Mouse (Mus musculus) heart, embryonic 13.5 days (tissue): ENCODE measurements around the gene Ccser1. TPM values are rescaled to one million over a fixed set of nuclear protein-coding genes. Genes with fewer than 3 reads are reported as not detected.

Source experiments
- ATAC-seq: fragments of 200-750 bp; cut with Nextera tagmentation; 2 replicates; pipeline ENCODE4 v1.8.0; 2017; ENCODE audit warnings: moderate TSS enrichment; ENCODE audit not compliant: insufficient number of reproducible peaks, low FRiP score, low TSS enrichment; ENCODE audit errors: extremely low read depth
- H3K27ac ChIP-seq: fragments of 300-500 bp; sonication (generic); replicated peaks from 2 replicates; pipeline ENCODE4 v1.5.1; 2015; ENCODE audit warnings: moderate library complexity, mild to moderate bottlenecking, inconsistent platforms
- H3K27me3 ChIP-seq: fragments of 300-500 bp; sonication (generic); replicated peaks from 2 replicates; pipeline ENCODE4 v1.6.1; 2015; ENCODE audit warnings: mild to moderate bottlenecking, inconsistent platforms
- H3K36me3 ChIP-seq: fragments of 300-500 bp; sonication (generic); 2 replicates; pipeline ENCODE4 v1.6.1; 2015; ENCODE audit warnings: mild to moderate bottlenecking, inconsistent platforms
- H3K4me1 ChIP-seq: fragments of 300-500 bp; sonication (generic); 2 replicates; pipeline ENCODE4 v1.6.1; 2015; ENCODE audit warnings: inconsistent platforms
- H3K4me2 ChIP-seq: fragments of 300-500 bp; sonication (generic); 2 replicates; pipeline ENCODE4 v1.6.1; 2015; ENCODE audit warnings: inconsistent platforms, mild to moderate bottlenecking, moderate library complexity
- H3K4me3 ChIP-seq: fragments of 300-500 bp; sonication (generic); 2 replicates; pipeline ENCODE4 v1.5.1; 2015; ENCODE audit warnings: moderate library complexity, mild to moderate bottlenecking, inconsistent platforms
- H3K9ac ChIP-seq: fragments of 300-500 bp; sonication (generic); 2 replicates; pipeline ENCODE4 v1.6.1; 2015; ENCODE audit warnings: inconsistent platforms, mild to moderate bottlenecking, moderate library complexity
- H3K9me3 ChIP-seq: fragments of 300-500 bp; sonication (generic); 2 replicates; pipeline ENCODE4 v1.6.1; 2016; ENCODE audit warnings: inconsistent platforms
- WGBS: fragments of 180-500 bp; shearing (Covaris S2); methylation state at CpG from one replicate; pipeline ENCODE4 v1.1.7; 2015; ENCODE audit warnings: mixed read lengths; 5-methylcytosine and 5-hydroxymethylcytosine counted together
- polyA plus RNA-seq: library from polyadenylated mRNA; unstranded; fragments of >200 nt; fragmentation: Nextera tagmentation; extraction: Ambion mirVana; gene quantifications from 2 replicates; pipeline ENCODE4 v1.2.1, GENCODE M21; 2015

The Ccser1 gene
- polyA plus RNA-seq, 1 experiment from 2014 or later = 1.2 TPM

DNA sequence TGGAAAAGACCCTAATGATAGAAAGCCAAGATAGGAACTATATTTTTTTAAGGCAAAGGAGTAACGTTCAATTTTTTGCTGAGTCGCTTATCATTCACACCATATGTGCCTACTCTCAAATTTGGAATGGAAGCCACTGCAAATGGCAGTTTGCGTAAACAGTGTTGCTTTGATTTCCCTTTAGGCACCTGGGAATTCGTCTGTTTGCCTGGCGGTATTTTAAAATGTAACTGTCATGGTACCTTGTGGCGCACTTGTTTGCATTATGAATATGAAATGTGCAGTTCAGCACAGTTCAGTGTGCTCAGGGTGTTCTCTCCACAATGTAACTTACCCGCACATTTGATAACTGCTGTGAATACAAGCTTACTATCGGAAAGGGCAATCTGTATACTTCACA lies 387.8 kb downstream of the Ccser1 start:
- no peak overlapping the region for H3K9ac ChIP-seq
- ATAC-seq = no peak
- H3K4me3 ChIP-seq = no peak overlapping the region
- H3K27me3 ChIP-seq = no peaks in the 10 kb centered on the region
- H3K27ac ChIP-seq = no peak overlapping the region
- no peak overlapping the region for H3K4me2 ChIP-seq
- H3K9me3 ChIP-seq = no peaks in the 10 kb centered on the region
- WGBS = 78% methylated on average over 8 of the region's 8 CpGs
- no peaks in the 10 kb centered on the region for H3K4me1 ChIP-seq
- no peaks in the 10 kb centered on the region for H3K36me3 ChIP-seq

DNA sequence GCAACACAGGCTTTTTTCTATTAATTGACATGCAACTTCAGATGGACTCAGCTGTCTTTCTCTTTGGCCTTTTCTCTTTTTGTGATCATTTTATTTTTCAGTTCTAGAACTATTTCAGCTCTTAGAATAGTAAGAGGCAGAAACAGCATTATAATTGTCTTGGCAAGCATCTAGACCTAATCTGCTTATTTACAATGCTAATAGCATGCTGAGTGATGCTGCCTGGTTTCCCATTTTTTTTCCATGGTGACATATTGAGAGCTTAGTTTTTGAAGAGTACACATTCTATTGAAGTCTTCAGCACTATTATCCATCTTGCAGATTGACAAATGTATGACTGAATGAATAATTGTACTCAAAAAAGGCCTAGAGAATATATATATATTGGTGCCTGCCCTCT lies 401.6 kb downstream of the Ccser1 start:
- Histone ChIP-seq H3K27ac (no peak overlapping the region), H3K4me3 (no peak overlapping the region), H3K4me1 (no peaks in the 10 kb centered on the region), H3K4me2 (no peak overlapping the region), H3K9me3 (no peaks in the 10 kb centered on the region), H3K9ac (no peak overlapping the region), H3K36me3 (no peaks in the 10 kb centered on the region), H3K27me3 (no peaks in the 10 kb centered on the region)
- ATAC-seq = no peak

- no peaks in the 10 kb centered on the region for H3K36me3 ChIP-seq
These were observed 408.9 kb downstream of the Ccser1 start for GRCm38 (mm10) chr6:61588999-61589398.

DNA sequence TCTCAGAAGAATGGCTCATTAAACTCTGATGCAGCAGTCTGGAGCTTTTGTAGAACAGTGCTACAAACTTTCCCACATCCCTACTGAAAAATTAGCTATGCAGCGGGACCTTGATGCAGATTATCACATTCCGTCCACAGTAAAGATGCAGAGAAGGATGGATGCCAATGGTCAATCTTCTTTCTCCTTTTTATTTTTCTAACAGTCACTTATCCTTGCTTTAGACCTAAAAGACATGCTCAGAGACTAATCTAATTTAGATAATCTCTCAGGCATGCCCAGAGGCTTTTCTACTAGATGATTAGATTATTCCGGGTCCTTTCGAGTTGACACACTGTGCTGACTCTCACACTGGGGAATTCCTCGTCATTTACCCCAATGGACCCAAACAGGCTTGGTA lies 421.8 kb downstream of the Ccser1 start:
- Histone ChIP-seq H3K9ac (no peak overlapping the region), H3K9me3 (no peaks in the 10 kb centered on the region), H3K27ac (no peak overlapping the region), H3K4me2 (no peak overlapping the region), H3K27me3 (no peaks in the 10 kb centered on the region), H3K4me3 (no peak overlapping the region), H3K36me3 (no peaks in the 10 kb centered on the region), H3K4me1 (no peaks in the 10 kb centered on the region)
- 81% methylated on average over 5 of the region's 5 CpGs for WGBS
- ATAC-seq = no peak

More at GRCm38 (mm10) chr6:61588999-61589398, 408.9 kb downstream of the Ccser1 start:
- ATAC-seq = no peak
- 64% methylated on average over 2 of the region's 2 CpGs for WGBS
- no peak overlapping the region for H3K27ac ChIP-seq
- H3K4me1 ChIP-seq = no peaks in the 10 kb centered on the region
- no peaks in the 10 kb centered on the region for H3K27me3 ChIP-seq
- no peaks in the 10 kb centered on the region for H3K9me3 ChIP-seq
- no peak overlapping the region for H3K4me3 ChIP-seq
- no peak overlapping the region for H3K9ac ChIP-seq
- H3K4me2 ChIP-seq = no peak overlapping the region

- ATAC-seq = no peak
- Histone ChIP-seq H3K27me3 (no peaks in the 10 kb centered on the region), H3K4me1 (no peaks in the 10 kb centered on the region), H3K4me3 (no peak overlapping the region), H3K27ac (no peak overlapping the region), H3K9me3 (no peaks in the 10 kb centered on the region), H3K36me3 (no peaks in the 10 kb centered on the region), H3K9ac (no peak overlapping the region), H3K4me2 (no peak overlapping the region)
- 81% methylated on average over 4 of the region's 4 CpGs for WGBS
These were observed 434.8 kb downstream of the Ccser1 start for GRCm38 (mm10) chr6:61614920-61615319.

- 59% methylated on average over 3 of the region's 3 CpGs for WGBS
- Histone ChIP-seq H3K9me3 (no peaks in the 10 kb centered on the region), H3K9ac (no peak overlapping the region), H3K4me2 (no peak overlapping the region), H3K4me1 (no peaks in the 10 kb centered on the region), H3K27ac (no peak overlapping the region), H3K27me3 (no peaks in the 10 kb centered on the region), H3K36me3 (no peaks in the 10 kb centered on the region), H3K4me3 (no peak overlapping the region)
- no peak for ATAC-seq
These were observed 441.6 kb downstream of the Ccser1 start for GRCm38 (mm10) chr6:61621707-61622106.

DNA sequence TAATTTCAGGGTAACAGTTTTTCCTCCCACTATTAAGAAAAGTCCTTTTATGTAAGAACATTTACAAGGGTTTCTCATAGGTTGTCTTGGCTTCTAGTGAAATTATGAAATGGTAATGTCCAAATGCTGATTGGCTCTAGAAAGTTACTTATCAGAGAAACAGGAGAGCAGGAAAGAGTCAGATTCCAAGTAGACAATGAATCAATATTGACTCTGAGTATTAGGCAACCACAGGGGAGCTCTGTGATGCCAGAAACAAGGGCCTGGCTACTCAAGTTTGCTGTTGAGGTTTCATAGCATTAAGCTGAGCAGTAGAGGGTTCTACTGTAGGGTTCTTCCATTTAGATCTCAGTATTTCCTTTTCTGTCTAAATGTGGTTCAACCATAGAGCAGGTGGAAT lies 481.3 kb downstream of the Ccser1 start:
- Histone ChIP-seq H3K27me3 (no peaks in the 10 kb centered on the region), H3K4me2 (no peak overlapping the region), H3K4me3 (no peak overlapping the region), H3K4me1 (no peaks in the 10 kb centered on the region), H3K9me3 (no peaks in the 10 kb centered on the region), H3K9ac (no peak overlapping the region), H3K36me3 (no peaks in the 10 kb centered on the region), H3K27ac (no peak overlapping the region)
- ATAC-seq = no peak

- Histone ChIP-seq H3K4me2 (no peak overlapping the region), H3K9me3 (no peaks in the 10 kb centered on the region), H3K4me3 (no peak overlapping the region), H3K27me3 (no peaks in the 10 kb centered on the region), H3K27ac (no peak overlapping the region), H3K4me1 (no peaks in the 10 kb centered on the region), H3K9ac (no peak overlapping the region), H3K36me3 (no peaks in the 10 kb centered on the region)
- WGBS = 81% methylated on average over 1 of the region's 1 CpGs
- no peak for ATAC-seq
These were observed 484.4 kb downstream of the Ccser1 start for GRCm38 (mm10) chr6:61664572-61664971.

DNA sequence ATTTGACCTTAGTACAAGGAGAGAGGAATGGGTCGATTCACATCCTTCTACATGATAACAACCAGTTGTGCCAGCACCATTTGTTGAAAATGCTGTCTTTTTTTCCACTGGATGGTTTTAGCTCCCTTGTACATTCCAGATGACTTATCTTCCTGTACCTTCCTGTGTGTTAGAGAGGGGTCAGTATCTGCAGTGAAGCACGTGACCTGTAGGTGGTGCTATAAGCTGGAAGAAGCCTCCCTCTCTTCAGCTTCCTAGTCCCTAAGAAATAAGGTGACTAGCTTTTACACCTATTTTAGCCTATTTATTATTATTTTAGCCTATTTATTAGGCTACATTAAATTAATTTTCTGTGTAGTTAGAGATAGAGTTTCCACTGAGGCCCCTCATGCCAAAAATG lies 506.9 kb downstream of the Ccser1 start:
- H3K27ac ChIP-seq = no peak overlapping the region
- no peaks in the 10 kb centered on the region for H3K9me3 ChIP-seq
- WGBS = 21% methylated on average over 2 of the region's 2 CpGs
- H3K4me2 ChIP-seq = no peak overlapping the region
- H3K36me3 ChIP-seq = no peaks in the 10 kb centered on the region
- no peaks in the 10 kb centered on the region for H3K27me3 ChIP-seq
- ATAC-seq = no peak
- H3K4me3 ChIP-seq = no peak overlapping the region
- no peak overlapping the region for H3K9ac ChIP-seq
- H3K4me1 ChIP-seq = no peaks in the 10 kb centered on the region

DNA sequence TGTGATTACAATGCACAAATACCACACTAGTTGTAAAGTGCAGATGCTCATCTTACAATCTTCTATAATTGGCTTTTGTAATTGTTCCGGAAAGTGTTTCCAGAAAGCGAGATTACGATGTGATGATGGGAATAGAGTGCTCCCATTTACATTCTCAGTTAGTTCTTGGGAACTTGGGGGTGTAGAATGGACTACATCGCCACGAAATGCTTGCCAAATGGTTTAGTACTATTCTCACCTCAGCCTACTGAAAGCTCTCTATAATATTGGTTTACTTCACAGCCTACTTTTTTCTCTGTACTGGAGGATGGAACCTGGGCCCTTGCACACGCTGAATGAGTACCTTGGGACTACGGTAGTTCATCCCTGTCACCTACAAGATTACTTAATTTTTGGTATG lies 522.9 kb downstream of the Ccser1 start:
- WGBS = 84% methylated on average over 7 of the region's 7 CpGs

GRCm38 (mm10) chr6:61721220-61721619 lies 541.1 kb downstream of the Ccser1 start:
- WGBS = 59% methylated on average over 1 of the region's 1 CpGs
- no peaks in the 10 kb centered on the region for H3K27me3 ChIP-seq
- no peak overlapping the region for H3K27ac ChIP-seq
- no peak for ATAC-seq
- no peaks in the 10 kb centered on the region for H3K4me1 ChIP-seq
- no peaks in the 10 kb centered on the region for H3K36me3 ChIP-seq
- H3K4me2 ChIP-seq = no peak overlapping the region
- no peaks in the 10 kb centered on the region for H3K9me3 ChIP-seq
- H3K4me3 ChIP-seq = no peak overlapping the region
- no peak overlapping the region for H3K9ac ChIP-seq

More for the DNA sequence above, 522.9 kb downstream of the Ccser1 start:
- Histone ChIP-seq H3K4me3 (no peak overlapping the region), H3K27ac (no peak overlapping the region), H3K4me2 (no peak overlapping the region), H3K4me1 (no peaks in the 10 kb centered on the region), H3K27me3 (no peaks in the 10 kb centered on the region), H3K9me3 (no peaks in the 10 kb centered on the region), H3K9ac (no peak overlapping the region), H3K36me3 (no peaks in the 10 kb centered on the region)
- no peak for ATAC-seq

- Histone ChIP-seq H3K4me1 (no peaks in the 10 kb centered on the region), H3K9ac (no peak overlapping the region), H3K36me3 (no peaks in the 10 kb centered on the region), H3K4me2 (no peak overlapping the region), H3K27me3 (no peaks in the 10 kb centered on the region), H3K4me3 (no peak overlapping the region), H3K27ac (no peak overlapping the region), H3K9me3 (no peaks in the 10 kb centered on the region)
- ATAC-seq = no peak
- 51% methylated on average over 1 of the region's 1 CpGs for WGBS
These were observed 548.9 kb downstream of the Ccser1 start for GRCm38 (mm10) chr6:61729065-61729464.
